Mouse (Mus musculus) brain, embryonic 14.5 days (tissue): ENCODE data around the gene Use1.

ENCODE experiments used
- CTCF ChIP-seq: fragments of 200-500 bp; IDR thresholded peaks from 2 replicates; pipeline ENCODE4 v1.5.1; 2012; ENCODE audit warnings: inconsistent platforms, mild to moderate bottlenecking, moderate library complexity, borderline replicate concordance; ENCODE audit not compliant: insufficient read depth, insufficient read length; ENCODE audit errors: extremely low read depth
- POLR2A ChIP-seq: fragments of 200-500 bp; IDR thresholded peaks from 2 replicates; pipeline ENCODE4 v1.6.1; 2012; ENCODE audit warnings: mild to moderate bottlenecking, inconsistent platforms, borderline replicate concordance; ENCODE audit not compliant: poor library complexity, insufficient read depth, insufficient read length, severe bottlenecking; ENCODE audit errors: extremely low read depth

- TF ChIP-seq CTCF (no peak), POLR2A (no peak)
Observed at GRCm38 (mm10) chr8:71408231-71408630, 41.6 kb downstream of the Use1 start.
